In genomic region chr13:44833353-44833752, GRCm38 (mm10) we compare ENCODE assay signal across 8 mouse cellular contexts.
A peak's percentile ranks its signal among the peaks of the same experiment; 100 is the strongest.
DNase-seq lines count a peak whose midpoint lies in the region; ATAC-seq lines count a peak whose summit lies in the region.

No protein-coding gene starts in this region.

- no peak overlapping the region for H3K4me2 ChIP-seq in forebrain, embryonic 13.5 days
- no peak overlapping the region for H3K4me2 ChIP-seq in stomach, embryonic 16.5 days (ENCODE audit: low read depth, low read length)

- no peak for DNase-seq in forebrain, embryonic 10.5 days (ENCODE audit: extremely low spot score, low spot score)
- DNase-seq in right cerebral cortex, adult 2 months (ENCODE audit: low spot score in 2 of 2), result peak; percentile 51 to 68
- no peak for DNase-seq in right cerebral cortex, postnatal 25 days
- DNase-seq in cerebellum, adult 8-10 months, result peak; percentile 62
- DNase-seq in heart, postnatal 14 days, result peak; percentile 27 to 64
- peak; percentile 17 for DNase-seq in left cerebral cortex, postnatal 4 days

- H3K4me3 ChIP-seq in forebrain, embryonic 10.5 days, result no peak overlapping the region
- no peak overlapping the region for H3K4me3 ChIP-seq in forebrain, embryonic 13.5 days
- no peak overlapping the region for H3K4me3 ChIP-seq in stomach, embryonic 16.5 days (replicated peaks; ENCODE audit: low read length)

- peaks cover 12% of the 10 kb centered on the region for H3K4me1 ChIP-seq in forebrain, embryonic 10.5 days
- peaks cover 6% of the 10 kb centered on the region for H3K4me1 ChIP-seq in forebrain, embryonic 13.5 days
- H3K4me1 ChIP-seq in stomach, embryonic 16.5 days (ENCODE audit: control insufficient read depth, insufficient read depth, low read length), result no peaks in the 10 kb centered on the region

- no peaks in the 10 kb centered on the region for H3K9me3 ChIP-seq in forebrain, embryonic 10.5 days
- no peaks in the 10 kb centered on the region for H3K9me3 ChIP-seq in forebrain, embryonic 13.5 days (replicated peaks)
- no peaks in the 10 kb centered on the region for H3K9me3 ChIP-seq in stomach, embryonic 16.5 days (replicated peaks; ENCODE audit: control insufficient read depth, low read length)

- WGBS in forebrain, embryonic 10.5 days, result 68% methylated on average over 3 of the region's 3 CpGs
- WGBS in forebrain, embryonic 13.5 days, result 58% methylated on average over 3 of the region's 3 CpGs
- 41% methylated on average over 3 of the region's 3 CpGs for WGBS in stomach, embryonic 16.5 days

- no peaks in the 10 kb centered on the region; the same call in 1 of the 2 replicates for H3K36me3 ChIP-seq in forebrain, embryonic 10.5 days (replicated peaks)
- no peaks in the 10 kb centered on the region for H3K36me3 ChIP-seq in forebrain, embryonic 13.5 days (ENCODE audit: poor library complexity, severe bottlenecking)
- H3K36me3 ChIP-seq in stomach, embryonic 16.5 days (ENCODE audit: control insufficient read depth, insufficient read depth, low read length), result no peaks in the 10 kb centered on the region

- intact Hi-C loops in heart, postnatal 14 days (cut with DNase I), result loop anchor here (5.0 to 10.0 kb wide), 4 partner anchors 71 to 1039 kb away; no protein-coding TSS in a partner anchor
- intact Hi-C loops in left cerebral cortex, postnatal 4 days (cut with DNase I), result no loop called here

- no peaks in the 10 kb centered on the region for H3K27me3 ChIP-seq in forebrain, embryonic 10.5 days (ENCODE audit: poor library complexity, severe bottlenecking)
- no peaks in the 10 kb centered on the region for H3K27me3 ChIP-seq in forebrain, embryonic 13.5 days
- no peaks in the 10 kb centered on the region for H3K27me3 ChIP-seq in stomach, embryonic 16.5 days (ENCODE audit: control insufficient read depth, insufficient read depth, low read length)

- peak overlapping the region; percentile 30; the same call in 1 of the 2 replicates for H3K27ac ChIP-seq in forebrain, embryonic 10.5 days
- no peak overlapping the region for H3K27ac ChIP-seq in forebrain, embryonic 13.5 days
- no peak overlapping the region for H3K27ac ChIP-seq in stomach, embryonic 16.5 days (ENCODE audit: low read length)

- no peak overlapping the region for H3K9ac ChIP-seq in forebrain, embryonic 13.5 days
- H3K9ac ChIP-seq in stomach, embryonic 16.5 days (ENCODE audit: low read length), result no peak overlapping the region

- ATAC-seq in forebrain, embryonic 13.5 days, result no peak
- peak; percentile 44; the same call in 1 of the 2 replicates for ATAC-seq in stomach, embryonic 16.5 days (ENCODE audit: insufficient read depth, low FRiP score)

Comparison
In these comparisons a context has a peak if more than half of its experiments do, and no peak if none do; other contexts are left out.
1. DNase-seq: peak in right cerebral cortex, adult 2 months (2 of 2), cerebellum, adult 8-10 months (single experiment), heart, postnatal 14 days (2 of 2) and left cerebral cortex, postnatal 4 days (single experiment); none in forebrain, embryonic 10.5 days (single experiment) and right cerebral cortex, postnatal 25 days (single experiment).